Mouse (Mus musculus) left cerebral cortex, postnatal 10 days (tissue): ENCODE results near the gene Kif3a. TPM values are rescaled to one million over a fixed set of nuclear protein-coding genes. Genes with fewer than 3 reads are reported as not detected.
"Not testable (repeated sequence)": the region's sequence is repeated elsewhere in the genome, so short reads cannot be mapped to it uniquely, and the experiment has no call there.

Source experiments
- DNase-seq, 2 experiments: peaks; one replicate each; pipeline ENCODE4 v3.0.0; 2021 to 2022; ENCODE audit warnings: low spot score in 2 of 2, mixed read lengths in 1 of 2; ENCODE audit errors: extremely low spot score in 1 of 2
- intact Hi-C: fragments of 180-260 bp; cut with DNase I; formaldehyde crosslinking; loops from one replicate; pipeline ENCODE4 v1.15.1; 2025
- total RNA-seq, 2 experiments: library from RNA; stranded (reverse); gene quantifications; 2 replicates each; pipeline ENCODE4 v1.2.3; 2021

Gene Kif3a
- total RNA-seq, 2 experiments from 2014 or later, result 164 to 169 TPM

DNA sequence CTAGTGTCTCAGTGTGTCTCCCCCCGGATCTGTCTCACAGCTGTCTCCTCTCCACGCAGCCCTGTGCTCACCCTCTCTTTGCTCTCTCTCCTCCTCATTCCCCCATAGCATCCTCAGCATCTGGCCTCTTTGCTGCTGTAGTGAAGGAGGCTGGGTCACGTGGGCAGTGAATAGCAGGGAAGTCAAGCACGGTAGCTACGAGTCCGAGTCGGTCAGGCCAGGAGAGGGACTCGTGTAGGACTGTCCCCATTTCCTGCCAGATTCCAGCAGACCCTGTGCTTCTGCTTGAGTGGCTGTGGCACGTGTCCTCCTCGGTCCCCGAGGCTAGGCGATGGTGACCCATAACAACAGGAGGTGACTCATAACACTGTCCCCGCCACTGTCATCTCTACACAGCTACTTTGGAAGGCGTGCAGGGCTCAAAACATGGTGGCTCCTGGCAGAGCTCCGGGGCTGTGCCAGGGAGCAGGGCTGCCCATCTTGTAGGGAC lies 28.1 kb upstream of the Kif3a start:
- intact Hi-C loops, result no loop called here
- DNase-seq, result no peak

DNA sequence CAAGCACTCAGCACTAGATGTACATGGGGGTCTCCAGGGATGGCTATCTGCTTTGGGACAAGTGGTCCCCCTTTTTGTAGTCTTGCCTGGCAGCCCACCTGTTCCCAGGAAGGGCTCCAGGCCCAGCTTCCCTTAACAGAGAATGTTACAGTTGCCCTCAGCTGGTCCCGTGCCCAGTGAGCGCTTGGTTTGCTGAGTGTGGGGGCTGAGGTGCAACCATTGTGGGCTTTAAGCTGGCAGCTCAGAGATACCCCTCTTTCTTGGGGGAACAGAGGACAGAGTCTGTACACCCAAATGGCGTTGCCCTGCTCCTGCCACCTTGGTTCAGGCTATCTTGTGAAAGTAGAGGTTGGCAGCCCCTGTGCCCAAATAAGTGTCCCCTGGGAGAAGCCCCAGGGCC lies 26.8 kb upstream of the Kif3a start:
- intact Hi-C loops, result no loop called here
- no peak for DNase-seq

DNA sequence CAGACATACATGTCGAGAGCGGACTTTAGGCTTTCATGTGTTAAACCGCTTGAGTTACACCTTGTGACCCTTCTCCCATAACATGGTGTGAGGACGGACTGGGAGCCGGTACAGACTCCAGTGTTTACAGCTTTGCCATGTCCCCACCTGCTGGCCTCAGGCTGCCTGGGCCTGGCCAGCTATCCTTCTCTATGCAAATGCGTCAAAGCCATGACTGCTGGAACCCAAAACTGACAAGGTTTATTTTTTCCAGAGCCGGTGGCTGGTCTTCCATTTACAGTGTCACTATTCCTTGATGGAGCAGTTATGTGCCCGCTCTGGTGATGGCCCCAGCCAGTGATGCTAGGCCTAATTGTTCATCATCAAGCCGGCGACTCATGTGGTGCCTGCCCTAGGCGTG lies 26.0 kb upstream of the Kif3a start:
- intact Hi-C loops, result no loop called here
- DNase-seq, result no peak

DNA sequence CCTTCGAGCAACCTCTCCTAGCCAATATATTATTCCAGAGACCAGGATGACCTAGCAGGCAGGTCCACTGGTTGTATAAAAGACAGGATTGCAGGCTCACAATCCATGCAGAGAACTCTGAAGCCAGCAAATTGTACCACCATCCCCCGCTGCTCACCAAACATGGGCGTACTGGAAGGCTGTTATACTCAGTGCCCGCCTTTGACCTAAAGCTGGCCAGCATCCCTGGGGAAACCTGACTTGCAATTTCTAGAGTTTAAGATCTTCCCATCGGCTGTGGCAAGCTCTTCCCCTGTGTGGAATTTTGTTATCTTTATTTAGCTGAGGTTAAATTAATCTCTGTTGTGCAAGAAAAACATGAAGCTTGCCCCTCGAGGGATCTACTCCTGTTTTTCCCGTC lies 24.2 kb upstream of the Kif3a start:
- intact Hi-C loops, result no loop called here
- DNase-seq, result no peak

DNA sequence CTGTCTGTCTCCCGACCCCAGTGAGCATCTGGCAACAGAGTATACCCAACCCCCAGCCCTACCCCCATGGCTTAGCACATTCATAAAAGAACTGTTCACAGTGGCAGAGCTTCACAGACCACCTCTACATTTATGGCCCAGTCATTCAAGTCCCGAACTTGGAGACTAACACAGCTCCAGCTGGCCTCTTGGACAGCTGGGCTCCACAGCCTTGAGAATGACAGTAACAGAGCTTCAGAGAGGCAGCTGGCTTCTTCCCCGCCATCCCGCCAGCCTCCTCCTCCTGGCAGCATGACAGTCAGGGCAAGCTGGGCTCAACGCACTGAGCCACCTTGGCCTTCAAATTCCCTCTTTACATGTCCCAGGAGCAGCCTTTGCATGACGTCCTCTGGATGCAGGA lies 20.9 kb upstream of the Kif3a start:
- no peak for DNase-seq
- intact Hi-C loops, result no loop called here

DNA sequence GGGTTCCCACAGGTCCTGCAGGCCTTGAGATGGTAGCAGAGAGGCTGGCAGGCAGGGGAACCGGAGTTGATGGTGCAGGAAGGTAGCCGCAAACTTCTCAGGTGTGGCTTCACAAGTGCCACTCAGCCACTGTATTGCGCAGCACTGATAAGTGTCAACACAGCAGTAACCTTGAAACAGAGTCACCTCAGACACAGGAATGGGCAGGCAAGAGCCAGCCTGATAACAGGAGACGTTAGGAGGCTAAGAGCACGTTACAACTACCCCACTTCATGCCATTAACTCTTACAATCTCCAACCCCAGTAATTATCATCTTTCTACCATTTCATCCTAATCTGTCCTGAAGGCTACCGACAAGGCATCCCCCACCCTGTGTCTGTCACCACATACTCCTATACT lies 19.6 kb upstream of the Kif3a start:
- intact Hi-C loops, result no loop called here
- no peak for DNase-seq

DNA sequence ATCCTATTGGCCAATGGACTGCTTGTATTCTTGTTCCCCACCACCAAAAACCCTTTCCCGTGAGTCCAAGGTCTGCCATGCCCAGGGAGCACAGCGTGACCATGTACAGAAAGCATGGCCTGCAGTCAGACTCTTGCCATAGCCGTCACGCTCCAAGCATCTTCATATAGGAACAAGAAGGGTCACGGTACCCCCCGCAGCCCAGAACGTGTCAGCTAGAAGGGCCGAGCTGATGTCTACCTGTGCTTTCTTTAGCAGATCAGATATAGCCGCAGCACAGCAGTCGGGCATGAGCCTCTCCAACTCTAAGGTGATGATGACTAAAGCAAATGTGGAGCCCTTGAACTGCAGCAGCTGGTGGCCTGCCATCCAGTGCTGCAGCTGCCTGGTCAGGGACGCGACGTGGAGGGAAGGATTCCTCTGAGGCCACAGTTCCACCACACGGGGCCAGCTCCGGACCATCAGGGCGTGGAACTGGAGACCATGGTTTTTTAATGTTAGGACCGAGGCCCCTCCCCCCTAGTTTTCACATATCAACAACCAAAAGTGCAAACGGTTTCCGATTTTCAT lies 19.1 kb upstream of the Kif3a start:
- DNase-seq, result no peak
- intact Hi-C loops, result no loop called here

DNA sequence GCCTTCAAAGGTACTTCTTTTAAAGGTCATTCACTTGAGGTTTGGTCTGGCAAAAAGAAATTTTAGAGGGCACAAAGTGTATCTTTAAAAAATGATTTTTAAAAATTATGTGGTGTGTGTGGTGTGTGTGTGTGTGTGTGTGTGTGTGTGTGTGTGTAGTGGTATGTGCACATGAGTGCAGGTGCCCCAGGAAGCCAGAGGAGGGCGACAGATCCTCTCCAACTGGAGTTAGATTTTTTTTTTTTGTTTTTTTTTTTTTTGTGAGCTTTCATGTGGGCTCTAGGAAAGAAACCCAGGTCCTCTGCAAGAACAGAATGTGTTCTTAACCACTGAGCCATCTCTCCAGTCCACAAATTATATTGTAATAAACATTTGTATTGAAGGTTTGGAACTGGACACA lies 16.5 kb upstream of the Kif3a start:
- intact Hi-C loops, result no loop called here

DNA sequence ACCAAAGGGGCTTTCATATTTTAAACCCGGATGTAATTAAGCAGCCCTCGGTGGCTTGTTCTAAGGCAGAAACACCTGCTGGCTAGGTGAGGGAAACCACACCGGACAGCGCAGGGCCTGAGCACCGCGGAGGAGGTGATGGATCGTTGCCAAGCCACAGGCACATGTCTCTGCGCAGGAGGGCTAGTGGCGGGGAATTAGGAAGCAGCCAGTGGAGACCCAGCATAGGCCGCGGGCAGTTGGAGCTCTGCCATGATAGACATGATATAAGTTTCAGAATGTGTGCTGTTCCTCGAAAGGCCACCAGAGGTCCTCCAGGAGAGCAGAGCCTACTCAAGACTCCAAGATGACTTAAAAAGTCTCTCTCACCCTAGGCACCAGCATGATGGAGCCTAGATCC lies 15.4 kb upstream of the Kif3a start:
- DNase-seq, result peak in 1 of 2 experiments; percentile 66
- intact Hi-C loops, result no loop called here

More for the DNA sequence above, 16.5 kb upstream of the Kif3a start:
- DNase-seq, result no peak

DNA sequence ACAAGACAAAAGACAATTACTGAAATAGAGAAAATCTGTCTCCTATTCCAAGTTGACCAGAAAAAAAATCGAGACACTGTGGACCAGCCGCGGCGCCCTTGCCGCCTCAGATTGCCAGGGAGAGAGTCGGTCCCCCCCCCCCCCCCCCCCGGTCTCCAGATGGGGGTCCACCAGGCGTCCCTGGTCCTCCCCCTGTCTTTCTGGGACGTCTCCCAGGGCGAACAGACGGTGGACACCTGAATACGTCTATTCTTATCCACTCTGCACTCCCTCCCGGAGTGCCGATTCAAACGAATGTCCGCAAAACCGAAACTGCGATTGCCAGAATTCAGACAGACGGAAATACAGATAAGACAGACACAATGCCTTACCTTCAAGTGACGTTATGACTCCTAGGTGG lies 10.7 kb upstream of the Kif3a start:
- intact Hi-C loops, DNase-seq: not testable (repeated sequence)

DNA sequence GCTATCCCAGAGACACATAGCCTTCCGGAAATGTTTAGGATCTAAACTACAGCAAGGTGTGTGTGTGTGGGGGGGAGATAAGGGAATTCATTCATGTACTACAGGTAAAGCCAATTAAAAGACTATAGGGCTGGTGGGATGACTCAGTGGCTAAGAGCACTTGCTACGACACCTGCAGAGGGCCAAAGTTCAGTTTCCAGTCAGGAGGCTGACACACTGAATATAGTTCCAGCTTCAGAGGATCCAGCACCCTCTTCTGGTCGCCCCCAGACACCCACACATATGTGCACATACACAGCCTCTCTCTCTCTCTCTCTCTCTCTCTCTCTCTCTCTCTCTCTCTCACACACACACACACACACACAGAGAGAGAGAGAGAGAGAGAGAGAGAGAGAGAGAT lies 9.2 kb upstream of the Kif3a start:
- intact Hi-C loops, DNase-seq: not testable (repeated sequence)

DNA sequence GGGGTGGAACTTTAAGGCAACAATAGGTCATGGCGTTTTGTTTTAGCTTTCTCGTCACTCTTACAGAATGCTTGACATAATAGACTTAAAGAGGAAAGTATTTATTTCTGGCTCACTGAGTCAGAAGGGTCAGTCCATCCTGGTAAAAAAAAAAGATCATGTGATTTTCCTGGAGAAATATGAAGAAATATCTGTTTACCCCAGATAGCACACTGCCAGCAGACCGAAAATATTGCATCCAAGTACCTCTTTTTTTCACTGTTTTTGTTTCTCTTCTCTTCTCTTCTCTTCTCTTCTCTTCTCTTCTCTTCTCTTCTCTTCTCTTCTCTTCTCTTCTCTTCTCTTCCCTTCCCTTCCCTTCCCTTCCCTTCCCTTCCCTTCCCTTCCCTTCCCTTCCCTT lies 7.2 kb upstream of the Kif3a start:
- DNase-seq, intact Hi-C loops: not testable (repeated sequence)

DNA sequence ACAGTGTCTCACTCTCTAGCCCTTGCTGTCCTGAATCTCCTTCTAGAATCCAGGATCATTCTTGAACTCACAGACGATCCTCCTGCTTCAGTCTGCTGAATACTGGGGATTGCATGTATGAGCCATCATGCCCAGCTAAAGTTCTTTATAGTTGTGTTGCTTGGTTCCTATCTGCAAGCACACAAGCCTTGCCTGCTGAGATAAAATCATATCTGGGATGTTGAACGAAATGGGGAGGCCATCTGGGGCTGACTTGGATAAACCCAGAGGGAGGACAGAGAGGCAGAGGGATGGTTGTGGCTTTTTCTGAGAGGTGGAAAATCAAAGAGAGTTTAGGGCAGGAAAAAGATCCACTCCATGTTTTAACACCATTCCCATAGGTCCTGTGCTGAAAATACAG lies 5.2 kb upstream of the Kif3a start:
- DNase-seq, result no peak
- intact Hi-C loops, result no loop called here

DNA sequence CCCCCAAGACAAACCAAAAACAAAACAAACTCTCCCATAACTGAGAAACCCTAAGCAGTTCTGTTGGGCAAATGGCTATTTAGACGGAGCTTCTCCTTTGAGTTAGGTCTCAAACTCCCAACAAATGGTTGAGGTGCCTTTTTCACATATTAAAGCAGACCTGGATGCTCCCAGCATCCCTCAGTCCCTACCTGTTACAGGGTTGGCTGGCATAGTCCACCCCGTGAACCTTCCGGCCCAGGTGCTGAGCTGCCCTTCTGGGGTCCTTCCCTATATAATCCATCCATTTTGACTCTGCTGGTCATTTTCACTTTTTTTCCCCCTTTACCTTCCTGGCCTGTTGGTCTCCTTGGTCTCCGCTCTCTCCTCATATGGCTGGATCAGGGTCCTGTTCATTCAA lies 533 bp upstream of the Kif3a start:
- DNase-seq, result no peak
- intact Hi-C loops, result loop anchor here (5.0 kb wide), 2 partner anchors 34 to 94 kb away; partner anchors contain the start of gene Gm9837

DNA sequence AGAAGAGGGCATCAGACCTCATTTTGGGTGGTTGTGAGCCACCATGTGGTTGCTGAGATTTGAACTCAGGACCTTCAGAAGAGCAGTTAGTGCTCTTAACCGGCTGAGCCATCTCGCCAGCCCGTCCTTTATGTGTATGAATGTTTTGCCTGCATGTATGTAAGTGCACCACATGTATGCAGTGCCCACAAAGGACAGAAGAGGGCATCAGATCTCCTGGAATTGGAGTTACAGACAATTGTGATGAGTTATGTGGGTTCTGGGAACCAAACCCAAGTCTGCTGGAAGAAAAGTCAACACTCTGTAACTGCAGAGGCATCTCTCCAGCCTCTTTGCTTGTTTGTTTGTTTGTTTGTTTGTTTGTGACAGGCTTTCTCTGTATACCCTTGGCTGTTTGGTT lies 13.4 kb downstream of the Kif3a start:
- intact Hi-C loops, result no loop called here
- DNase-seq, result no peak

DNA sequence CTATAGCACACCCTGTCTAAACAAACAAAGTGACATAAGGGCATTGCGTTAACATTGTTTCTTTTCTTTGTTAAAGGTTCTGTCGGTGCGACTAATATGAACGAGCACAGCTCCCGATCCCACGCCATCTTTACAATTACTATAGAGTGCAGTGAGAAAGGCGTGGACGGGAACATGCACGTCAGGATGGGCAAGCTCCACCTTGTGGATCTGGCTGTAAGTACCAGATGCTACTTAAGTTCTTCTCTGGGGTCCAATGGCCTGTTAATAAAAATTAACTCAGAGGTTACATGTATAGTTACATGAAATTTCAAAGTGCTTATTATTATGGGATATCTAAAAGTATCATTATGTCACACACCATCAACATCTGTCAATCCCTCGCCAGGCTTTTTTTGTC lies 16.0 kb downstream of the Kif3a start:
- DNase-seq, result no peak
- intact Hi-C loops, result no loop called here

DNA sequence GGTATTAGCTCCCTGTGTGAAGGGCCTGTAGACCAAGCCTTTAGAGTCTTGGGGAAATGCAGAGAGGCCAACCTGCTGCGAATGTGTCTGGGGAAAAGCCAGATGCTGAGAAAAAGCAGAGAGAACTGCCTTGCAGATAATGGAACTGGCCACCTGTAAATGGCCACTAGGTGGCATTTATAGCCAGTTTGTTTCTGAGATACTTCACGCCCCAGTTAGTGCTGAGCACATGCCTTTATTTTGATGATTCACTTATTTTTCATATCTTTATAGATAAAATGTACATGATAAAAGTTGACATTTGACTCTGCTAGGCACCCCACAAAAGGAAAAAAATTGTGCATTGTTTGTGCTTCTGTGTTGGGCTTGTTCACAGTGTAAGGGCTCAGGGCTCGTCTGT lies 17.7 kb downstream of the Kif3a start:
- intact Hi-C loops, result no loop called here
- no peak for DNase-seq

DNA sequence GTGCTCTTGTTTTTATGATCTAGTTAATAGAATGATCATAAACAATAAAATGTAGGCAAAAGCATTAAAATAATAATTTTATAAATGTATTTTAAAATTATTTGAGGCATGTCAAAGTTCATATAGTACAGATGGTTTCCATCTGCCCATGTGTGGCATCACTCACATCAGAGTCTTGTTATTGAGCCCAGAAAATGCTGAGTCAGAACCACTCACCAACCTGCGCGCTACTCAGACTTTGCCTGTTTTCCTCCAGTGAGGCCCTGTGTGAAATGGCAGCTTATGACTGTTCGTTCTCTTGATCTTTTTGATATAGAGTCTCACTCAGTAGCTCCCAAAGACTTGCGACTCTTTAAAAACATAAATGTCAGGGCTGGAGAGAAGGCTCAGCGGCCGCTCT lies 18.3 kb downstream of the Kif3a start:
- DNase-seq, result no peak
- intact Hi-C loops, result no loop called here

DNA sequence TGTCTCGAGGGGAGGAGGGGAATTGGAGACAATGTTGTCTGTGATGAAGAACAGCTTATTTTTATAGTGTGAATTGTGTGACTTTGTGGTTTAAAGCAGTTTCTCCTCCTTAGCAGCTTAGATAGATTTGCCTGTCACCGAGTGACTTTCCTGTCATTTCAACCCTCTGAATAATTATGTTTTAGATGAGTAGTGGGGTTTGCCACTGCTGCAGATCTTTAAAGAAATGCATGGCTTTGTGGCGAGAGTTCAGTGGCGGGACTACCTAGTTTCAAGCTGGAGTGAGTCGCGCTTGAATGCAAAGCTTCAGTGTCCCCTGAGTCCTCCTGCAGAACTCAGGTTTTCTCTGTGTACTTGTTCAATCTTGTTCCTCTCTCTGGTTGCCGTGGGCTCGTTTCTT lies 21.1 kb downstream of the Kif3a start:
- DNase-seq, result no peak
- intact Hi-C loops, result no loop called here

DNA sequence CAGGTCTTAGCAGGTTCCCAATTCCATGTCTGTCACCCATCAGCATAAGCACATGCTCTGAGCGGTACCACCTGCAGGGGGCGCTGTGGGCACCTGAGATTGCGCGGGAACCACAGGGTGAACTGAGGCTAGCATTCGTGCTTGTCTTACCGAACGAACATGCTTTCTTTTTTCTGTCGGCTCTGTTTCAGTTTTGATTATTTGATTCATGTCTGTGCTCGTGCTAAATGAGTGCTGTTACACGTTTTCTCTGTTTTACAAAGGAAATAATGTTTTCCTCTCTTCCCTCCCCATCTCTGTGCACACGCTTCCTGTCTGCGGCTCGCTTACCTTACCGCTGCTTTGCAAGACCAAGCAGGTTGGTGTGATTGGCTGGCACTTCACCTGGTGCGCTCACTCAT lies 23.2 kb downstream of the Kif3a start:
- DNase-seq, result peak in 1 of 2 experiments; percentile 39
- intact Hi-C loops, result no loop called here

DNA sequence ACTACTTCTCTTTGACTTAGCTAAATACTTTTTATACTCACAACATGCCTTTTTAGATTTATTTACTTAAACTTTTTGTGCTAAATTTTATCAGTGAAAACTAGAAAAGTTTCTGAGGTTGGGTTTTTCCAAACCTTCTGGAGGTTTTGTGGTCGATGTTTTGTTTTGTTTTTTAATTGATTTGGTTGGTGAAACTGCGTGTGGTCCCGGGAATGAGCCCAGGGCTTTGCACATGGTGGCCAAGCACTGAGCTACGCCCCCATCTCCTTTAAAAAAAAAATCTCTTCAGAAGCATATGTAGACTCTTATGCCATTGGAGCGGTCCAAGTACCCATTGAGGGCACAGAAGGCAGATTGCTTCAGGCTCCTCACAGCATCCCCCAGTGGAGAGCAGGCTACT lies 23.9 kb downstream of the Kif3a start:
- no peak for DNase-seq
- intact Hi-C loops, result no loop called here
